Mouse (Mus musculus) megakaryocyte progenitor cell, adult 5-6 weeks (primary cell): ENCODE data around the gene Mfsd4b5. TPM values are rescaled to one million over a fixed set of nuclear protein-coding genes. Genes with fewer than 3 reads are reported as not detected.
"Not testable (repeated sequence)": the region's sequence is repeated elsewhere in the genome, so short reads cannot be mapped to it uniquely, and the experiment has no call there.

Source experiments
- ATAC-seq: replicated peaks from 2 replicates; pipeline ENCODE4 v1.8.0; 2016; ENCODE audit warnings: mild to moderate bottlenecking, moderate TSS enrichment, inconsistent platforms; ENCODE audit not compliant: poor library complexity
- total RNA-seq, 2 experiments: library from RNA; stranded (forward) in 1 of 2; stranded (reverse) in 1 of 2; fragments of 157-497, 149-512 nt in 1 of 2; fragments of 200-1000 nt in 1 of 2; gene quantifications; 2 replicates each; pipeline versions ENCODE4 v1.2.3 to v1.2.4; 2015 to 2017

Gene Mfsd4b5
- total RNA-seq, 2 experiments from 2014 or later = 0.37 to 0.44 TPM

DNA sequence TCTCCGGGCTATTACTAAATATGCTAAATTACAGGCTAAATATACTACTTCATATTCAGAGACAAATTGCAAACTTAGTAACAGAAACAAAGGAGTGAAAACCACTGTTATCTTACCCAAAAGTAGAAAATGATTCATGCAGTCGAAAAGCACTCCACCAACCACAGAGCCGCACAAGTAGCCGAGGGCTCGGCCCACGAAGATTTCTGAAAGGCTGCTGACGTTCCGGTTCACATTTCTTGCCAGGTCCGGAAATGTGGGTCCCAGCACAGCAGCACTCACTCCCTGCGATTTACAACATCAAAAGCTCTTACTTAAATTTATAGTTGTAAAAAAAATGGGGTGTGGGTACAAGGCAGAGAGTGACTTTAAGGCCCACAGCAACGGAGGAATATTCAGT, 11.5 kb downstream of the Mfsd4b5 start:
- no peak for ATAC-seq

DNA sequence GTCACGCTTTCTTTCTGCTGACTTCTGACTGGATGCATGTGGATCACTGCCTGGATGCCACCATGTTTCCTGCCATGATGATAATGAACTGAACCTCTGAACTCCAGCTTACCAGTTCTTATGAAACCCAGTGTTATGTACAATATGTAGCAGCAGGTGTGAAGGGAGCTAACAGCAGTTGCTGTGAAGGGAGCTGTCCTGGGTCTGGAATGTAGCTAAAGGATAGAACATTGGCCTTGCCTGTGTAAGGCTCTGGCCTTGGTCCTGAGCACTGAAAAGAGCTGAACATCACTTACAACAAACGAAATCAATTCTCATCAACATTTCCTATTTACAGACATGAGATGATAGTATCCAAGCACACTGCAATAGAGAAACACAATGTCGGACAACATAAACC, 18.9 kb downstream of the Mfsd4b5 start:
- no peak; the same call in 1 of the 2 replicates for ATAC-seq

DNA sequence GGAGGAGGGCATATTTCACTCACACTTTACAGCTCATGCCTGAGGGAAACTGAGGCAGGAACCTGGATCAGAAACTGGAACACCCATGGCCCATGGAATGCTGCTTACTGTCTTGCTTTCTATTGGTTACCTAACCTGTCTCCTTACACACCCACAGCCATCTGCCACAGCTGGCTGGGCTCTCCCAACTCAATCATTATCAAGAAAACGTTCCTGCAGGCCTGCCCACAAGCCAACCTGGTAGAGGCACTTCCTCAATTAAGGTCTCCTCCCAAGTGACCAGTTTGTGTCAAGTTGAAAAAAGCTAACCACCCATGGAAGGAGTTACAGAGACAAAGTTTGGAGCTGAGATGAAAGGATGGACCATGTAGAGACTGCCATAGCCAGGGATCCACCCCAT, 24.5 kb downstream of the Mfsd4b5 start:
- peak; percentile 44 for ATAC-seq

DNA sequence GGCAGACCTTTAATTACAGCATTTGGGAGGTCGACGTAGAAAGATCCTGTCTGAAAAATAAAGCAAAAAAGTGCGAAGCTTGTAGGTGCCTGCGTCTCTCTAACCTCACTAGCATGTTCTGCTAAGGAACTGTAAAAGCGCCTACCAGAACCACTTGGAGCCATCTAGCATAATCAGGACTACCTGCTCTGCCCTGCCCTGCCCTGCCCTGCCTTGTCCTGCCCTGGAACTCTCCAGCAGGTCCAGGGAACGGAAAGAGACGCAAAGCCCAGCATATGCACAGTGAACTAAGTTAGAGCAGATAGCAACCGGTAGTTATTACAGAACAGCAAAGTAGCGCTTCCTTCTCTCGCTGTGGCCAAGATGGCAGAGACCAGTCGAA, 26.0 kb downstream of the Mfsd4b5 start:
- no peak for ATAC-seq

DNA sequence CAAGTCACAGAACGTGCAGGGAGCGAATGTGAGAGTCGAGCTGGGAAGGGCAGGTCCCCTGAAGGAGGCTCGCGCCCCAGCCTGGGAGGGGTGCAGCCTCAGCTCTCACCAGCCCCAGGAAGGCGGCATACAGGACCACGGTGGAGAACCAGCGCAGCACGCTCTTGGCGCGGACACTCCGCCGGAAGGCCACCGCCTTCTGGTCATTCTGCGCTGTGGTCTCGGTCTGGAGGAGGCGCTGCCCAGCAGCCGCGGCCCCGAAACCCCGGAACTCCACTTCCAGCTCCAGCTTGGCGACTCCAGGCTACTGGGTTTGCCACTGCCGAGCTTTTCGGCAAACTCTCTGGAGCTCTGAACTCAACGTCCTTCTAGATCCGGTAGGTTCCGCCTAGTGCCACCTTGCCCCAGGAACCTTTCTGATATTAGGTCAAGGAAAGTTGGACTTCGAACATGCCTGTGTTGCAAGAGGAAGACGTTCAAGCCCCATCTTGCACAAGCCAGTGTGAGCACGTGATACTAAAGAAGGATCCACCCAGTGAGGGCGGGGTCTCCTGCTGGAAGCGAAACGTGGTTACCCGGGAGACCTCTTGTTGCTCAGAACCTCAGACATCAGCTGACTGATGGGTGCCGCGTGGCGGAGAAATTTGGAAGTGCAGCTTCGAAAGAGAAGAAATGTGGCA, 26.5 kb downstream of the Mfsd4b5 start, which contains the start of gene Mfsd4b3:
Gene Mfsd4b3, minus strand, starts transcription at position 393 of the 680 bp plus-strand sequence.
- ATAC-seq = peak; percentile 95

DNA sequence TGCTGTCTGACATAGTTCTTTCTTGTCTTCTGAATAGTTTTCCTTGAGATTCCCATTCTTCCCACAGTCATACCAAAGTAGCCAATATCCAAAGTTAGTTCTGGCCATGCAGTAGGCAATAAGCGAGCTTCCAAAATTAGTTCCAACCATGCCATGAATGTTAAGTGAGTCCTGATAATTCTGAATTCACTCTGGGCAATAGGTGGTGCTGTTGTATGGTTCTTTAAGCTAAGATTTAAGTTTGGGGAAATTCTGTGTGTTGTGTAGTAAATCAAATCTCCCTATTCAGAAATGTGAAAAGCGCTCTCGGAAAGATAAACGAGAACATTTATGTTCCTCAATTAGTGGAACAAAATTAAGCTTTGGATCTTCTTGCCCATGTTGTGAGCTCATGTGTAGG, 28.2 kb downstream of the Mfsd4b5 start:
- ATAC-seq = 0 out of 2 replicates have a peak, but pooled peaks have one; percentile 23

DNA sequence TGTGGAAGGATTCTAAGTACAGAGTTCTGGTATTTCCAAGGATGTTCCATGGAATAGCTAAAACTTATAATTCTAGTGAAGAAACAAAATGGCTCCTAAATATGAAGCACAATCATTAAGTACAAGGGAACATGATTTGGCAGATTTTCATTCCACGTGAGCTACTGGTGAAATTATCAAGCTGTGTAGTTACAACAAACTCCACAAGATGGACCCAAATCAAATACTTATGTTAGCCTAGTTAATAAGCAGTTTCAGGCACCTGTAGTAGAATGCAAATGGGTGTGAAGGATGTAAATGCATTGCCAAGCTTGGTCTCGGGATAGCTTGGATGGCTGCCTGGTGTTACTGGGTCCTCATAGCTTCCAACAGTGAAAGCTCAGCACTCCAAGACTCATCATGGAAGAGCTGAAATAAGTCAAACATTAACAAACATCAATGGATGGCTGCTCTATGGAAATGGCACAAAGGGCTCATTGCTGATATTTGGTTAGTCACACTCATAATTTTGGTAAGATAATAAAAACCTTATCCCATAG, 30.0 kb downstream of the Mfsd4b5 start:
- ATAC-seq = no peak

DNA sequence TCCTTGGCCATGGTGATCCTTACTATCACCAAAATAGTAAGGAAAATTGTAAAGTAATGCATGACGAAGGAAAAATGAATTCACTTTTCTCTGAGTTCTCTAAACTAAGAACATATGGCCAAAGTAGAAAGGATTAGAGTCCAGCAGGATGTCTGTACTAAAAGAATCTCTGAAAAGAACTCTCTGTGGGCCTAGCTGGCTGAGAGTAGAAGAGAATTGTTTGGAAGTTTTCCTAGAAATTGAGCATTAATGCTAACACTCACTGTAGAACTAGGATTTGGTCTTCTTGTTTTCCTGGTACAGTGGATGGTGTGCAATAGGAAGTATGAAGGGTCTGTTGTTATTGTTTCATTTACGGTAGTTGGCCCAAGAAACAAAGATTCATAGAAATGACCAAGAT, 31.3 kb downstream of the Mfsd4b5 start:
- ATAC-seq = no peak

DNA sequence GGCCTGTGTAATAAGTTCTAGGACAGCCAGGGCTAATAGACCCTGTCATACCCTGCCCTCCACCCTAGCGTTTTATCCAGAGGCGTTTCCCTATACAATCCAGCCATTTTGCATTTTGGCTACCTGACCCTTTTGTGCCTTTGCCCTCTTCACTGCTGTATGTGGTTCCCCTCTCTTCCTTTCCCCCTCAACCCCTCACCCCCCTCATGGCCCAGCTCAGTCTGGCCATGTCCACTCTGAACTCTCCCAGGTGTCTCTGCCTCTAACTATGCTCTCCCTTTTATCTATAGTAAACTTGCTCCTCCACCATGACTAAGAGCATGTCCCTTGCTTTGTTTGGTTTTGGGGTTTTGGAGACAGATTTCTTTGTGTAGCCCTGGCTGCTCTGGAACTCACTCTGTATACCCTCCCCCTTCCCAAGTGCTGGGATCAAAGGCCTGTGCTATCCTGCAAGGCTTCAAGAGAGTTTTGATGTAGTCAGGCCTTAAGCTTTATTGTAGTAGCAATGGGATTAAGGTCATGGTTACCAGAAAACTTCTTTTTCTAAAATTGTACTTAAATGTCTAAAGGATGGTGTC, 37.0 kb downstream of the Mfsd4b5 start:
- ATAC-seq = no peak

DNA sequence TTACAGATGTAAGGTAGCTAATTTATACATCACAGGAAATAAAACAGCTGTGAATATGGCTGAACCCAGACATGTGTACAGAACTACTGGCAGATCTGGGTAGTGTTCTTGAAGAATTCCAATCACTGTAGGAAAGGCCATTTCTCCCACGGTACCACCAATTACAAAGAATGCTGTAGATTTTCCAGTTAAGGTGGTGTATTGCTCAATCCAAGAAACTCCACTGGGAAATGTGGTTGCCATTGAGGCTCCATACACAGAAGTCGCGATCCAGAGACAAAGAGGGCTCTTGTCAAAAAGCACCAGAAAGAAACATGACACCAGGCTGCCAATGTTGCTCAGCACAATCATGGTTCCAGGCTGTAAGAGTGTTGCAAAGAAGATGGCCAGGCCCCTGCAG, 39.3 kb downstream of the Mfsd4b5 start:
- ATAC-seq = not testable (repeated sequence)

DNA sequence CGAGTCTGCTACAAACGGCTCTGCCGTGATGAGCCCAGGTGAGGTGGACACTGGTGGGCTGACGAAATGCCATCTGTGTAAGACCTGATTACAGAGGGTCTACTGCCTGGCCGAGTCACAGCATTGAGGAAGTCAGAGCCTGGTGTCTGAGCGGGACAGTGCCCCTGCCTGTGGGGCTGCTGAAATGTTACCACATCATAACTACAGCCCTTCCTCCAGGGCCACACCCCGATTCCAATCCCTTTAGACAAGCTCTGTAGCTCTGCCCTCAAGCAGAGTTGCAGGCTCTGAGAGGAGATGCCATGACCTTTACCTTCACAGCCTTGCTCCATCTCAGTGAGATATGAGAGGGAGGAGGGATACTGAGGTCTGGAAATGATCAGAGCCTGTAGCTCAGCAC, 49.9 kb downstream of the Mfsd4b5 start:
- peak; percentile 92 for ATAC-seq

DNA sequence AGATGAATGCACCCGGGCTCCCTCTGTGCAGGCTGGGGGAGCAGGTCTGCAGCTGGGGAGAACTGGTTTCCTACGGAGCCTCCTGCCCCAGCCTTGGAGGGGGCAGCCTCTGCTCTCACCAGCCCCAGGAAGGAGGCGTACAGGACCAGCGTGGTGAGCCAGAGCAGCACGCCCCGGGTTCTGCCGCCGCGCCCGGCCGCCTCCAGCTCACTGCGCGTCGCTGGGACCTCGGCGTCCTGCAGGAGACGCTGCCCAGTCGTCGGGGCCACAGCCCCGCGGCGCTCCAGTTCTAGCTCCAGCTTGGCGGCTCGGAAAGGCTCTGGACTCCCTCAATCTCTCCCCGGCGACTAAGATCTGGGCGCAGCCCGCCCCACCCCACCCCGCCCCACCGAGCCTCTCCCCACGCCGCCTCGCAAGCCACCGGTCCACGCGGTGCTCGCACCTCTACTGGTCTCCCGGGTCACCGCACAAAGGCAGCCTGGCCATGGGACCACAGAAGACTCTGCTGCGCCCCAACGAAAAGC, 59.8 kb downstream of the Mfsd4b5 start, which contains the start of gene Mfsd4b2:
Gene Mfsd4b2, minus strand, starts transcription at position 308 of the 524 bp plus-strand sequence.
- ATAC-seq = peak; percentile 58

DNA sequence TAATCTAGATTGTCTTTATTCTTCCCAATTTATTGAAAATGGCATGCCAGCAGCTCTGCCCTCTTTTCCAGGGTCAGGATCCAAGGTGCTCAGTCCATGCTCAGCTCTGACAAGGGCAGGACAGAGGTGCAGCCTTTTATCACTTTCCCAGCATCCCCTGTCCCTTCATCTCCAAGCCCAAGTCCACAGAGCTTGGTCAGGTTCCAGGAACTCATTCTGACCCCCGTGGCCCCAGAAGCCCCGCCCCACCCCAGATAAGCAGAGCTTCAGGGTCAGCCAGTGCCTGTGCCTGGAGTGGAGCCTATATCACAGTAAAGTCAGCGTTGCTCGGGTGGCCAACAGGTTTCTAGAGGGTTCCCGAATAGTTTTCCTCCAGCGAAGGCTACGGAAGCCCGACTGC, 61.9 kb downstream of the Mfsd4b5 start:
- ATAC-seq = not testable (repeated sequence)

DNA sequence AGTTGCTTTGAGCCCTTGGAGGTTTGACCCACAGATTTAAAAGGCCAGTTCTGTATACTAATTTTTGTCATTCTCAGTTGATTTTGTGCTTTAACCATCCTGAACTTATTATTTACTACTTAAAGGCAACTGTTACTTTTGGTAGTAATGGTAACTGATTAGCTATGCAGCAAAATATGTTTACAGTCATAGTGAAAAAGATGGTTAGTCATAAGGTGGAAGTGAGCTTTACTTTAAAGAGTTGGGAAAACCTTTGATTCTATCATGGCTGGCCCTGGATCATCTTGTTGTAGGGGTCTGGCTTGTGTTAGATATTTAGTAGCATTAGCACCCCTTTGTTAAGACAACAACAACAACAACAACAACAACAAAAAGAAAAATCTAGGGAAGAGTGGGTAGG, 73.8 kb downstream of the Mfsd4b5 start:
- ATAC-seq = no peak

DNA sequence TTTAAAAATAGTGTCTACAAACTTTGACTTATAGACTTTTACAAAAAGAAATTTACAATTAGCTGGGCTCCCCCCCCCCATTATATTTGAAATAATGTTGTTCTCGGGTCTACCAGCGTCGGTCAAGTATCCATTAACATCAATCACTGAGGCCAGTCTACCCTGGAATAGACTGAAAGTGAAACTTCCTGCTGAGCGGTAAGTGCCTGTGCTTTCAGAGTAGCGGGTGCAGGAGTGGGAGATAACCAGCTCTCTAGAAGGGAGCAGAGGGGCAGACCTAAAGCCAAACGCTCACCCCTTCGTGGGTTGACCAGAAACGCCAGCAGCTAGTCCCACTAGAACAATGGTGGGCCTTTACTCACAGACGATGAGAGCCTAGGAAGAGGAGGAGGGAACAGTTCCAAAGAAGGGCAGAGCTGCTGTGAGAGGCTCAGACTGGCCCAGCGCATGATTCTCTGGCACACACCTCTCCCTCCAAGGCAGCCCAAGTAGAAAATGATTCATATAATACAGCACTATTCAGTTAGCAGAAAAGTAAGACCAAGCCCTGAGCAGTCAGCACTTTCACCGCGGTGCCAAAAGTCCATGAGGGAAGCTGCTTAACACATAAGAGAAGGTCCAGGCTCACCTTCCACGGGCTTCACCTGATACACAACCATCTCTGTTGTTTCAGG, 77.5 kb downstream of the Mfsd4b5 start:
- ATAC-seq = peak; percentile 52

Other genes starting within 250 kb of the Mfsd4b5 start
- 4.9 and 6.6 TPM in 2 replicates for gene Mfsd4b4, start 87.4 kb downstream of the Mfsd4b5 start, total RNA-seq (2015)
- 5.4 and 6.1 TPM in 2 replicates for gene Mfsd4b4, start 87.4 kb downstream of the Mfsd4b5 start, total RNA-seq (2017)
- not detected in 2 replicates for gene Mfsd4b2, start 59.7 kb downstream of the Mfsd4b5 start, total RNA-seq (2015)
- gene Mfsd4b2, start 59.7 kb downstream of the Mfsd4b5 start, total RNA-seq (2017) = not detected in 2 replicates
- not detected in 2 replicates for gene Mfsd4b3, start 26.5 kb downstream of the Mfsd4b5 start, total RNA-seq (2015)
- gene Mfsd4b3, start 26.5 kb downstream of the Mfsd4b5 start, total RNA-seq (2017) = 0.25 TPM in 1 of 2 replicates, not detected in the other
- 0.07 TPM in 1 of 2 replicates, not detected in the other for gene Mfsd4b1, start 38.6 kb upstream of the Mfsd4b5 start, total RNA-seq (2015)
- not detected in 2 replicates for gene Mfsd4b1, start 38.6 kb upstream of the Mfsd4b5 start, total RNA-seq (2017)
- gene Slc16a10, start 155.6 kb upstream of the Mfsd4b5 start, total RNA-seq (2015) = 39.2 and 40.8 TPM in 2 replicates
- 23.9 and 24.4 TPM in 2 replicates for gene Slc16a10, start 155.6 kb upstream of the Mfsd4b5 start, total RNA-seq (2017)